Mouse (Mus musculus): ENCODE measurements around the gene Olfr368. TPM values are rescaled to one million over a fixed set of nuclear protein-coding genes. Genes with fewer than 3 reads are reported as not detected.

The Olfr368 gene
- polyA plus RNA-seq, 1 experiment, result not detected

- Histone ChIP-seq H3K27ac (ENCODE audit: control insufficient read depth, insufficient read depth, low read depth, low read length, poor library complexity) (no peak overlapping the region), H3K4me3 (replicated peaks; ENCODE audit: control insufficient read depth, low read depth, low read length) (no peak overlapping the region), H3K4me1 (ENCODE audit: control insufficient read depth, insufficient read depth, low read length) (no peaks in the 10 kb centered on the region)
- WGBS, result 16% methylated on average over 1 of the region's 1 CpGs
- TF ChIP-seq CTCF (IDR thresholded peaks at IDR 0.05; ENCODE audit: control insufficient read depth, insufficient read depth, low read length) (no peak), POLR2A (IDR thresholded peaks at IDR 0.05; ENCODE audit: borderline replicate concordance, control insufficient read depth, low read depth, low read length) (no peak)
Observed at GRCm38 (mm10) chr2:37376018-37376417, 49.7 kb downstream of the Olfr368 start.

GRCm38 (mm10) chr2:37380189-37380588 lies 53.9 kb downstream of the Olfr368 start:
- Histone ChIP-seq H3K4me1 (ENCODE audit: control insufficient read depth, insufficient read depth, low read length) (no peaks in the 10 kb centered on the region), H3K4me3 (replicated peaks; ENCODE audit: control insufficient read depth, low read depth, low read length) (no peak overlapping the region), H3K27ac (ENCODE audit: control insufficient read depth, insufficient read depth, low read depth, low read length, poor library complexity) (no peak overlapping the region)
- peak; percentile 69 for TF ChIP-seq CTCF (IDR thresholded peaks at IDR 0.05; ENCODE audit: control insufficient read depth, insufficient read depth, low read length)
- no peak for TF ChIP-seq POLR2A (IDR thresholded peaks at IDR 0.05; ENCODE audit: borderline replicate concordance, control insufficient read depth, low read depth, low read length)
- WGBS, result 51% methylated on average over 2 of the region's 2 CpGs

Other genes starting within 250 kb of the Olfr368 start
- not detected in 2 replicates for gene Olfr361, start 237.2 kb upstream of the Olfr368 start, polyA plus RNA-seq (2011; ENCODE audit: insufficient read depth, insufficient read length, low replicate concordance, missing spikeins)
- gene Olfr362, start 208.6 kb upstream of the Olfr368 start, polyA plus RNA-seq (2011; ENCODE audit: insufficient read depth, insufficient read length, low replicate concordance, missing spikeins), result not detected in 2 replicates
- gene Olfr364-ps1, start 187.2 kb upstream of the Olfr368 start, polyA plus RNA-seq (2011; ENCODE audit: insufficient read depth, insufficient read length, low replicate concordance, missing spikeins), result not detected in 2 replicates
- gene Olfr365, start 138.3 kb upstream of the Olfr368 start, polyA plus RNA-seq (2011; ENCODE audit: insufficient read depth, insufficient read length, low replicate concordance, missing spikeins), result not detected in 2 replicates
- 0.23 and 0.30 TPM in 2 replicates for gene Olfr366, start 114.9 kb upstream of the Olfr368 start, polyA plus RNA-seq (2011; ENCODE audit: insufficient read depth, insufficient read length, low replicate concordance, missing spikeins)
- gene Pdcl, start 32.8 kb downstream of the Olfr368 start, polyA plus RNA-seq (2011; ENCODE audit: insufficient read depth, insufficient read length, low replicate concordance, missing spikeins), result 7.9 and 28.4 TPM in 2 replicates
- gene Rc3h2, start 96.4 kb downstream of the Olfr368 start, polyA plus RNA-seq (2011; ENCODE audit: insufficient read depth, insufficient read length, low replicate concordance, missing spikeins), result 6.0 and 11.9 TPM in 2 replicates
- gene Zbtb26, start 116.6 kb downstream of the Olfr368 start, polyA plus RNA-seq (2011; ENCODE audit: insufficient read depth, insufficient read length, low replicate concordance, missing spikeins), result 1.3 and 2.6 TPM in 2 replicates
- 4.4 and 6.4 TPM in 2 replicates for gene Zbtb6, start 116.7 kb downstream of the Olfr368 start, polyA plus RNA-seq (2011; ENCODE audit: insufficient read depth, insufficient read length, low replicate concordance, missing spikeins)
- gene Rabgap1, start 116.8 kb downstream of the Olfr368 start, polyA plus RNA-seq (2011; ENCODE audit: insufficient read depth, insufficient read length, low replicate concordance, missing spikeins), result 11.2 and 18.0 TPM in 2 replicates
- gene Gpr21, start 189.8 kb downstream of the Olfr368 start, polyA plus RNA-seq (2011; ENCODE audit: insufficient read depth, insufficient read length, low replicate concordance, missing spikeins), result not detected in 2 replicates